Mouse (Mus musculus) CD4-positive, CD25-positive, alpha-beta regulatory T cell, adult 4 months (primary cell): ENCODE measurements around the gene Pdia6. TPM values are rescaled to one million over a fixed set of nuclear protein-coding genes. Genes with fewer than 3 reads are reported as not detected.

Source experiments
- ATAC-seq: one replicate; pipeline ENCODE4 v1.8.0; 2017
- polyA plus RNA-seq, 2 experiments: library from polyadenylated mRNA; unstranded; fragments of 100-300 nt; shearing (Covaris generic); gene quantifications; one replicate each; pipeline ENCODE4 v1.2.1; 2017

The Pdia6 gene
- polyA plus RNA-seq: 100 to 1,000 TPM; 165 to 229 TPM

GRCm38 (mm10) chr12:17265971-17266672 is at the start of gene Pdia6:
Pdia6 (plus strand) TSS chr12:17266545.
- ATAC-seq: peak; percentile 99

- no peak for ATAC-seq
Observed at GRCm38 (mm10) chr12:17218390-17218789, 48.0 kb upstream of the Pdia6 start.

- ATAC-seq: no peak
Observed at GRCm38 (mm10) chr12:17219107-17219506, 47.2 kb upstream of the Pdia6 start.

GRCm38 (mm10) chr12:17220631-17221030 is 45.7 kb upstream of the Pdia6 start:
- no peak for ATAC-seq

- ATAC-seq: no peak
Observed at GRCm38 (mm10) chr12:17221891-17222428, 44.4 kb upstream of the Pdia6 start.

- ATAC-seq: no peak
Observed at GRCm38 (mm10) chr12:17223050-17223449, 43.3 kb upstream of the Pdia6 start.

GRCm38 (mm10) chr12:17225012-17225411 is 41.3 kb upstream of the Pdia6 start:
- ATAC-seq: no peak

GRCm38 (mm10) chr12:17227903-17228302 is 38.4 kb upstream of the Pdia6 start:
- no peak for ATAC-seq

GRCm38 (mm10) chr12:17230581-17230980 is 35.8 kb upstream of the Pdia6 start:
- no peak for ATAC-seq

GRCm38 (mm10) chr12:17231513-17231912 is 34.8 kb upstream of the Pdia6 start:
- ATAC-seq: no peak

- no peak for ATAC-seq
Observed at GRCm38 (mm10) chr12:17235535-17236313, 30.6 kb upstream of the Pdia6 start.

- peak; percentile 45 for ATAC-seq
Observed at GRCm38 (mm10) chr12:17238588-17239427, 27.5 kb upstream of the Pdia6 start.

- no peak for ATAC-seq
Observed at GRCm38 (mm10) chr12:17239428-17239688, 27.0 kb upstream of the Pdia6 start.

GRCm38 (mm10) chr12:17241016-17241415 is 25.3 kb upstream of the Pdia6 start:
- ATAC-seq: no peak

GRCm38 (mm10) chr12:17241614-17242013 is 24.7 kb upstream of the Pdia6 start:
- ATAC-seq: no peak

GRCm38 (mm10) chr12:17242041-17242440 is 24.3 kb upstream of the Pdia6 start:
- no peak for ATAC-seq

- no peak for ATAC-seq
Observed at GRCm38 (mm10) chr12:17250962-17251361, 15.4 kb upstream of the Pdia6 start.

- peak; percentile 84 for ATAC-seq
Observed at GRCm38 (mm10) chr12:17253069-17253468, 13.3 kb upstream of the Pdia6 start.

GRCm38 (mm10) chr12:17255602-17256001 is 10.7 kb upstream of the Pdia6 start:
- no peak for ATAC-seq

GRCm38 (mm10) chr12:17256905-17257304 is 9.4 kb upstream of the Pdia6 start:
- ATAC-seq: peak; percentile 78

- ATAC-seq: no peak
Observed at GRCm38 (mm10) chr12:17258431-17258830, 7.9 kb upstream of the Pdia6 start.

- no peak for ATAC-seq
Observed at GRCm38 (mm10) chr12:17261005-17261404, 5.3 kb upstream of the Pdia6 start.

- no peak for ATAC-seq
Observed at GRCm38 (mm10) chr12:17263881-17264280, 2.5 kb upstream of the Pdia6 start.
